Mouse (Mus musculus) frontal cortex, postnatal 10 days (tissue): ENCODE results near the gene Eno3.

ENCODE experiments used
- DNase-seq, 2 experiments: peaks; one replicate each; pipeline ENCODE4 v3.0.0; 2022; ENCODE audit warnings: low spot score in 2 of 2, mixed read lengths in 1 of 2

The Eno3 gene

DNA sequence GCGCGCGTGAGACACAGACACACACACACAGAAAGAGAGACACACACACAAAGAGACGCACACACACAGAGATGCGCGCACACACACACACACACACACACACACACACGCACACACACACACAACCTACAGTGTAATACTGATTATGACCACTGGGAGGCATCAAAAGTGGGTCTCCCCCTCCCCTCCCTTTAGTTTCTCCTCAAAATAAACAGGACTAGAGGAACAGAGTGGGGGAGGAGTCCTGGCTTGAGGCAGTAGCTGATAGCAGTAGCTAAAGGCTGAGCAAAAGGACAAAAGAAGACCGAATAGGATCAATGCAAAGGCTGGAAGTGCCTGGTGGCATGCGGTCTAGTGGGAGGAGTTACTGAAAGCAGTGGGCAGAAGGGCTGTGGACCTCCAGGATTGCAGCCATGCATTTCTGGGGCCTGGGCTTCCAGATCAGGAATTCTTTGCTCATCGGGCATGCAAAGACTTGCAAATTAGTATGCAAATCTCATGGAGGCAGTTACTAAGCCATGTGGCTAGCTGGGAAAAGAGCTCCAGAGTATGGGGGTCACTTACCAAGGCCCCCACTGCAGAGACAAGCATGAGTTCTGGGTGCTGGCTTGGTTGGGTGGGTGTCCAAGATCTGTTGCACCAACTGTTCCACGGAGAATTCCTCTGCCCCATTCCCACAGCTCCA, 25.0 kb downstream of the Eno3 start:
- DNase-seq = peak; percentile 47 to 64

- no peak for DNase-seq
These were observed 26.6 kb downstream of the Eno3 start for GRCm38 (mm10) chr11:70683640-70684039.

DNA sequence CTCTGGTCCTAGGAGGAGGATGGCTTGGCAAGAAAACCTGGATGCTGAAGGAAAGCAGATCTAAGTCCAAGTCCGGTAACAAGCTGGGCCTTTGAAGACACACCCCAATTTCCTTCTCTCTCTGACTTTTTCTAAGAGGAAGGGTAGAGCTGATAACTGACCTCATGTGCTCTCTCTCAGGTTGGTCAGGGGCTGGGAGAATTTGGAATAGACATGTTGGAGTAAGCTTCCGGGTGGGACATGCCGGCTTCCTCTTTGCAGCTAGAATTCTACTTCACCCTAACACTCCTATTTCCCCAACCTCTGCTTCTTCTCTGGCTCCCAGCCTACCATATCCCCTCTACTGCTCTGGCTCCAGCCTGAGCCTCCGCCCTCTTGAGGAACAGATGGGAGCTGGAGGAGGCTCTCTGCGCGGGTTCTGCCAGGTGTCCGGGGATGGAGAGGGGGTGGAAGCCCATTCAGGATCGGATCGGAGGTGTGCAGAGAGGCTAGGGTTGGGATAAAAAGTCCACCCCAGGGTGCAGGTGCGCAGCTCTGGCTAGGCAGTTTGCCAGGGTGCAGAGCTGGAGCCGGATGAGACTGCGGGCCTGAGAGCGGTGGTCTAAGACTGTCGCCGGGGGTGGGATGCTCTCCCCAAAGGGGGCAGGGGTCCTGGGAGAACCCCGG, 30.0 kb downstream of the Eno3 start:
- peak in 1 of 2 experiments; percentile 49 for DNase-seq

DNA sequence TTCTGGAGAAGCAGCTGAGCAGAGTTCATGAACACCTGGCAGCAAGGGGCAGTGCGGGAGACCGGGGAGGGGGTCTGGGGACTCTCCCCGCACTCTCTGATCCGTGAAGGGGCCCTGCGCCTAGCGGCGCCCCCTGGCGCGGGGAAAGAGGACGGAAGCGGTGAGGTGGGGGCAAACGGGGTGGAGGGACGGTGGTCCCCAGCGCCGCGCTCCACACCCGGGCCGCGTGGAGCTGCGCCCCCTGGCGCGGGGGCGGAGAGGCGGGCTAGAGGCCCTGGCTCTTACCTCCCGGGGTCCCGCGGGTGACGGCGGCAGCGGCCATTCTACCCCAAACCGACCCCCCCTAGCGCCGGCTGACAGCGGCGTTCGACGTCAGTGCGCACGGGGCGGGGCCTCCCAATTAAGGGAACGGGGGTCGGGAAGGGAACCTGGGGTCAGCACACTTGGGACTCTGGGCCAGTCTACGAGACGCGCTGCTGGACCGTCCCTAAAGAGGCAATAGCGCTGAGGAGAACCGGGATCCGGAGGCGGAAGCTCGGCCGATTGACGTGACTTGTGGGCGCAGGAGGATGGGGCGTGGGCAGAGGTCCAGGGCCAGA, 30.7 kb downstream of the Eno3 start, which contains the start of gene Camta2:
Gene Camta2 (minus strand): TSS at position 505 of the 599 bp plus-strand sequence.
- DNase-seq = peak; percentile 76 to 87

GRCm38 (mm10) chr11:70688372-70688771, 31.4 kb downstream of the Eno3 start:
- DNase-seq = no peak

GRCm38 (mm10) chr11:70689578-70689977, 32.6 kb downstream of the Eno3 start:
- no peak for DNase-seq

GRCm38 (mm10) chr11:70693504-70693903, 36.5 kb downstream of the Eno3 start:
- no peak for DNase-seq

DNA sequence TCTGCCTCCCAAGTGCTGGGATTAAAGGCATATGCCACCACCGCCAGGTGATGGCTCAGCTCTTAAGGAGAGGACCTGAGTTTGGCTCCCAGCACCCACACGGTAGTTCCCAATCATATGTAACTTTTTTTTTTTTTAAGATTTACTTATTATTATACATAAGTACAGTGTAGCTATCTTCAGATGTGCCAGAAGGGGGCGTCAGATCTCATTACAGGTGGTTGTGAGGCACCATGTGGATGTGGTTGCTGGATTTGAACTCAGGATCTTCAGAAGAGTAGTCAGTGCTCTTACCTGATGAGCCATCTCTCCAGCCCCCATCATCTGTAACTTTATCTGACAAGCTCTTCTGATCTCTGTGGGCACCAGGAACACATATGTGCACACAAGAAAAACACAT, 40.4 kb downstream of the Eno3 start:
- DNase-seq = no peak

DNA sequence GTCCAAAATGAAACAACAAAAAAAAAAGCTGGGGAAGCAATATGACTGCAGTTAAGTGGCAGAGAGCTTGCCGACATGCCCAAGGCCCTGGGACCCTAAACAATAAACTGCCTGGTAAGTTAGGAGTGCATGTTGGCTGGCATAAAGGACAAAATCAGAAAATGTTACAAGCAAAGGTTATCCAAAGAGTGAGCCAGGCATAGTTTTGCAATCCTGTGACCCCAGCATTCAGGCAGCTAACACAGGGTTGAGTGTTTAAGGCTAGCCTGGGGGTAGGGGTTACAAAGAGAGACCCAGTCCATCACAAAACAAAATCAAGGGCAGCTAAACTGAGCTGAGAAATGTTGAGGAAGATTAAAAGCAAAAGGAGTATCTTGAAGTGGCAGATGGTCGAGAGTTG, 42.0 kb downstream of the Eno3 start:
- DNase-seq = no peak

GRCm38 (mm10) chr11:70699722-70700556, 42.9 kb downstream of the Eno3 start, which contains the start of the genes Inca1 and Kif1c:
TSS of gene Inca1 (minus strand) at chr11:70700155.
TSS of gene Kif1c (plus strand) at chr11:70700548.
- peak; percentile 86 to 94 for DNase-seq

DNA sequence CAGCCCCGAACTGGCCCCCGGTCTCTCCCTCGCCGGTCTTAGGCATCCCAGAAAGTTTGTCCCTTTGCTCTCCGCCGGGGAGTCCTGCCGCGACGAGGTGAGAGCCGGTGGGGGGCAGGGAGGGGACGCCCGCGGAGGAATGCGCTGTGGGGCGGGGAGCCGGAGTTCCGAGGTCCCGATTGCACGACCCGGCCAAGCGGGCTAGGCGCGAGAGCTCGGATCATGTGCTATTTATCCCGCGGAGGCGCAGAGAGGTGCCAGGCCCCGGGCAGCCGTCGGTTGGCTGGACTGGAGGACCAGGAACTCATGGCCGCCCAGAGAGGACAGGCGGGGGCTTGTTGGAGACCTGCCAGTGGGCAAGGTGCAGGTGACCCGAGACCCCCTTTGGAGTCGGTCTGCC, 43.6 kb downstream of the Eno3 start:
- peak; percentile 55 to 63 for DNase-seq

- DNase-seq = no peak
These were observed 44.4 kb downstream of the Eno3 start for GRCm38 (mm10) chr11:70701221-70701955.

GRCm38 (mm10) chr11:70701984-70702733, 45.2 kb downstream of the Eno3 start:
- no peak for DNase-seq

GRCm38 (mm10) chr11:70702781-70703180, 45.8 kb downstream of the Eno3 start:
- DNase-seq = no peak

GRCm38 (mm10) chr11:70706127-70706526, 49.1 kb downstream of the Eno3 start:
- no peak for DNase-seq

DNA sequence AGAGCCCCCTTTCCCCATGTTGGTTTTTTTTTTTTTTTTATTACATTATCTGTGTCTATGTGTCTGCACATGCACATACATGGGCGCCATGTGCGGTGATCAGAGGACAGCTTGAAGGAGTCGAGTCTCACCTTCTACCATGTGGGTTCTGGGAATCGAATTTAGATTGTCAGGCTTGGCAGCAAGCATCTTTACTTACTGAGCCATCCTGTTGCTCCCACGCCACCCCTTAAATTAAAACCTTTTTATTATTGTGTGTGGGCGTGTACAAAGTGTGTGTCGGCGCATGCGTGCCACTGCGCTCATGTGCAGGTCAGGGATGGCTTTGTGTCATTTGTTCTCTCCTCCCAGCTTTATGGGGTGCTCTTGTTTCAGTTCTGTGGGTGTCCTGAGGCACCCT, 54.0 kb downstream of the Eno3 start:
- no peak for DNase-seq
